Mouse (Mus musculus): ENCODE results near the gene Serf1.

GRCm38 (mm10) chr13:100152659-100153058, 44.8 kb downstream of the Serf1 start:
- no peak for TF ChIP-seq CTCF (IDR thresholded peaks at IDR 0.05; ENCODE audit: control insufficient read depth, insufficient read depth, insufficient read length)
- no peak for TF ChIP-seq MYOD1 (IDR thresholded peaks at IDR 0.05; ENCODE audit: control insufficient read depth, insufficient read length, low read depth)
- no peak for TF ChIP-seq MAX (IDR thresholded peaks at IDR 0.05)
- no peak for TF ChIP-seq CEBPB (IDR thresholded peaks at IDR 0.05; ENCODE audit: low read depth)
- no peak for TF ChIP-seq USF1 (IDR thresholded peaks at IDR 0.05; ENCODE audit: low read depth)
